Mouse (Mus musculus) cerebellum, adult 9-11 months (tissue): ENCODE measurements around the gene Pou2af1.

Experiments used
- DNase-seq: peaks from one replicate; pipeline ENCODE4 v3.0.0; 2022

The Pou2af1 gene

GRCm38 (mm10) chr9:51230701-51231389 lies 17.3 kb downstream of the Pou2af1 start:
- DNase-seq = no peak

DNA sequence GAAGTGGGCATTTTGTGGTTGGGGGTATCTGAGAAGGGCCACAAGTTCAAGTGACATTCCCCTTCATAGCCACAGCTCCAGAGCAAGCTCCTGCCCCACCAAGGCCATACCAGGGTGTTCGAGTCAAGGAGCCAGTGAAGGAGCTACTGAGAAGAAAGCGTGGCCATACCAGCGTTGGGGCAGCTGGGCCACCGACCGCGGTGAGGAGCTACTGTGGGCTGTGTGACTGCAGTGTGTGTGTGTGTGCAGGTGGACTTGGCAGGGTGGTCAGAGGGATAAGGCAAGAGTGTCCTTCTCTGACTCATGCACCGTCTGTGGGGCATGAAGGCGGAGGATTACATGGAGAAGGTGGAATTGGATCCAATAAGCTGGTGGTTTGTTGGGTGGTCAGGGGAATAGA lies 18.7 kb downstream of the Pou2af1 start:
- no peak for DNase-seq

GRCm38 (mm10) chr9:51238741-51239385 lies 25.4 kb downstream of the Pou2af1 start:
- DNase-seq = no peak

DNA sequence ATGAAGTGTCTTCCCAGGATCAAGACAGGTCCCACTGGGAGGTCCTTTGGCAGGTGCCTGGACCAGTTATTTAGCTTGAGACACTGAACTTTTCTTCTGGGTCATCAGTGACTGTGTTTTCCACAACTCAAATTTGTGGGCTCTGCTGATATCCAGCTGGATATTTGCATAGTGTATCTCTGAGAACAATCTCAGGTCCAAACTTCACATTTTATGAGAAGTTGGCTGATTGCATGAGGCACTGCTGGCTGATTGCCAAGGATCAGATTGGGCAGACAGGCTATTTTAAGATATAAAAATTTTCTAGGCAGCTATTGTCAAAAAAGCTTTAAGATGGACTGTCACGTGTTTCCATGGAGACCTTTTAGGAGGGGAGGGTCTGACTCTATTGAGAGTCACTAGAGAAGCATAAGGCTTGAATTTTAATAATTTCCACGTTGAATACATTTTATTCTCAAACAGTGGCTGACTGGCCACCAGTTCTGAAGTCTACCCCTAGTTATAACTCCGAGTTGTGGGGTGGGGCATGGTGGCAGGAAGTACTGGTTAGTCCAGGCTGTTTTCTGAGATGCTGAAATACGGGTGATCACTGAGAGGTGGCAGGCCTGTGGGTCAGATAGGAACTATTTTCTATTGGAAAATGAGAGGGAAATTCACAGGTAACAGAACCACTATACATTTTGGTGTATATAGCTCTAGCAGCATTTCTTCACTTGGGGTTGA lies 43.4 kb downstream of the Pou2af1 start:
- DNase-seq = no peak

DNA sequence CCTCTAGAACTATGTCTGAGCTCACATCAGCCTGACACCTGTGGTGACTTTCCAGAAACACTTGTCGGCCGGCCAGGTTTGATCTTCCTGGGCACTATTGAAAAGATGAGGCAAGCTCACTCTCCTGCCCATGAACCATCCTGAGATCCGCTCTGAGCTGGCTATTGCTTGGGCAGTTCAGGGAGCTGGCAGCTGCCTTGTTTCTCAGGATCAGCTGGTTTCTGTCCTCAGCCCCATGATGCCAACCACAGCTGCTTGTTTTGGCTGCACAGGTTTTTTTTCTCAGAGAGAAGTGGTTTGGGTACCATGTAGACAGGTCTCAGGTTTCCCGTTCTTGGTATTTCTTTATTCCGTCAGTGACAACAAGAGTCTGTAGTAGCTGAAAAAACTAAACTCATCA lies 44.9 kb downstream of the Pou2af1 start:
- DNase-seq = no peak

- DNase-seq = no peak
Measured at GRCm38 (mm10) chr9:51268852-51269251, 55.3 kb downstream of the Pou2af1 start.

DNA sequence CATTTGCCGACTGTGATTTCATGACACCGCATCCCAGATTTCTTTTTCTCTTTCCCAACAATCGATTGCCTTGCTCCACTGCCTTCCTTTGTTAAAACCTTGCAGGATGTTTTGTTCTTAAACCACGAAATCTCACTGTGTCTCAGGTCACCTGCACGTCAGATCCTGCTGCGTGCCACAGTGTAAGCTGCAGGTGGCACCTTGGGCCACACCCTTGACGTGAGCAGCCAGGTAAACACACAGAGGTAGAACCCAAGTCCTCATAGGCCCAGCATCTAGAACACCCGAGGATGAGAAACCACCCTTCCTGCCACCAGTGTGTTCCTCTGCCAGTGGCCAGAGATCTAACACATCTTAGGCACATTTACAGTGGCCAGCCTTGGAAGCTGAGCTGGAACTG lies 57.6 kb downstream of the Pou2af1 start:
- no peak for DNase-seq

DNA sequence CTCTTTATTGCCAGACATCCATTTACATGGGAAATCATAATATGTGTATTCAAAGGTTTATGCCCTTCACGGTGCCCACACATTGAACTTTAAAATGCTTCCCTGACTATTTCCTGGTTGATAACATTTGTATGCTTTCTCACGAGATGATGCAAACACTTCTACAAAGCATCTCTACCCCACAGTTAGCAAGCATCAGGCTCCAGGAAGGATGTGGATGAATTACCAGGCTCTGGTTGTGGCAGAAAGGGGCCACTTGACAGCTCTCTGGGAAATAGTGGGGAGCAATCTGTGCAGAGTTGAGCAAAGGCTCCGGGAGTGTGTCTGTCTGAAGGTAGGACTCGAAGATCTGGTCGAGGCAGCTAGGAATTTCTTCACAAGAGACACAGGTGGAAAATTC lies 58.6 kb downstream of the Pou2af1 start:
- DNase-seq = no peak

GRCm38 (mm10) chr9:51273581-51274154 lies 60.2 kb downstream of the Pou2af1 start:
- no peak for DNase-seq

- no peak for DNase-seq
Measured at GRCm38 (mm10) chr9:51274678-51275077, 61.2 kb downstream of the Pou2af1 start.

GRCm38 (mm10) chr9:51277834-51278498 lies 64.5 kb downstream of the Pou2af1 start:
- DNase-seq = no peak

- peak; percentile 12 for DNase-seq
Measured at GRCm38 (mm10) chr9:51278500-51279381, 65.2 kb downstream of the Pou2af1 start, which contains the start of gene Colca2. TSS of gene Colca2 (minus strand) at chr9:51278569.

GRCm38 (mm10) chr9:51286079-51286478 lies 72.6 kb downstream of the Pou2af1 start:
- DNase-seq = no peak
